Mouse (Mus musculus) thymus, postnatal 36 days (tissue): ENCODE measurements around the gene Tomm5.
"Not testable (repeated sequence)": the region's sequence is repeated elsewhere in the genome, so short reads cannot be mapped to it uniquely, and the experiment has no call there.

Experiments
- DNase-seq, 2 experiments: peaks; one replicate each; pipeline ENCODE4 v3.0.0; 2022; ENCODE audit warnings: mixed read lengths in 2 of 2

Tomm5 gene

GRCm38 (mm10) chr4:45107601-45108277 is at the start of gene Tomm5:
TSS of gene Tomm5 (minus strand) at chr4:45108114.
- peak; percentile 85 to 88 for DNase-seq

GRCm38 (mm10) chr4:45156433-45156832 is 48.5 kb upstream of the Tomm5 start:
- no peak for DNase-seq

DNA sequence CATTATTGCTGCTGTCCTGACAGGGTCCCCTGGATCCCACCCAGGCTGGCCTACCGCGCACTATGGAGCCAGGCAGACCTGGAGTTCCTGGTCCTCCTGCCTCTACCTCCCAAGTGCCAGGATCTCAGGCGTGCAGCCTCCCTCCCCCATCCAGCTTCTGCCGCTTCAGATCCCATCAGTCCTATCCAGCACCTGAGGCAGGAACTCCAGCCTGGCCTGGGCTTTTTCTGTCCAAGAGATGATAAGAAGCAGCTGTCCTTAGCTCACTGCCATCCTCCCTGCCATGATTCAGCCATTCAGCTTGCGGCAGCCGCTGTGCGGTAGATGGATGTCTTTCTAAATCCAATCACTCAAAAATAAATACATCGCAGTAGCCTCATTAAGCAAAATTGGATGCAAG is 35.1 kb upstream of the Tomm5 start:
- no peak for DNase-seq

DNA sequence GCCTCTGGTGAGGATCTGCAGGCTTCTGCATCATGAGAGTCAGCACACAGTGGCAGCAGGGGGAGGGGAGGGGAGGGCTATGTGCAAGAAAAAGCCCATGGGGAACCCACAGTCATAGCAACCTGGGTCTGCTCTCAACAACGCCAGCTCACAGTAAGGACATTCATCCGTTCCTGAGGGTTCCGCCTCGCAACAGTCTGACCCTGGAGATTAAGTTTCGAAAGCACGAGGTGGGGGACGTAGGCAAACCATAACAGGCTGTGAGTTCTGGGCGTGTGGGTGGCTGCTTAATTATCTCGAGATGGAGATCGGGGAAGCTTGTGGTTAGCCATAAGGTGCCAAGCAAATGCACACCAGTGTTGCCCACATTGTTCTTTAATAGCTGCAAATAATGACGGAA is 34.5 kb upstream of the Tomm5 start:
- no peak for DNase-seq

- DNase-seq, result no peak
These were observed 33.9 kb upstream of the Tomm5 start for GRCm38 (mm10) chr4:45141835-45142234.

DNA sequence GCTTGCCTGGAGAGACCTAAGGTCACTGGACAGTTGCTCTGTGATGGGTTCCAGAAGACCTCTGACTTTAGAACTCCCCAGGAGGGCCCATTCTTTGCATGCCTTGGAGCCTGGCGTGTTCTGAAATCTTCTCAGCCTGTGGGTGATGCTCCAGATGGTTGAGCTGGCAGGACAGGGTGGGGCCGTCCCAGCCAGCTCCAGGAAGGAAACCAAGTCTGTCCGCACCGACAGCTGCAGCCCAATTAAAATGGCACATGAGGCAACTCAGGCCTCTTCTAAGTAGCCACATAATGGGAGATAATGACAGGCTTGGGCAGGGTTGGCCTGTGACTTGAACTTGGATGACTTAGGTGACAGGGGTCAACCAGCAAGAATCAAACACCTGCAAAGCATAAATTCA is 29.7 kb upstream of the Tomm5 start:
- no peak for DNase-seq

GRCm38 (mm10) chr4:45134471-45134870 is 26.6 kb upstream of the Tomm5 start:
- no peak for DNase-seq

DNA sequence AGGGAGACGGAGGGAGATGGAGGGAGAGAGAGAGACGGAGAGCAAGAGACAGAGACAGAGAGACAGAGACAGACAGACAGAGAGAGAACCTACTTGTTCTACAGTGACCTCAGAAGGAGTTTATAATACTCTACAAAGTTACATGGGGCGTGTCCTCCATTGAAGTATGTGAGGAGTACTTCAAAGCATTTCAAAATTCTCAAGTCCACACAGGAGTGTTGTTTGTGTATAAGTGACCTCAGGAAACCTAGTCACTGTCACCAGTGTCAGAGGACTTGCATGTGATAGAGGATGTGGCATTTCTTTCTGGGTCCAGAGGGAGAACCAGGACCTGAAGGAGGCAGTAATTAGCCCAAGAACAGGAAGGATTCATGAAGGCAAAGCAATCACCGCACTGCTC is 23.1 kb upstream of the Tomm5 start:
- DNase-seq, result no peak

DNA sequence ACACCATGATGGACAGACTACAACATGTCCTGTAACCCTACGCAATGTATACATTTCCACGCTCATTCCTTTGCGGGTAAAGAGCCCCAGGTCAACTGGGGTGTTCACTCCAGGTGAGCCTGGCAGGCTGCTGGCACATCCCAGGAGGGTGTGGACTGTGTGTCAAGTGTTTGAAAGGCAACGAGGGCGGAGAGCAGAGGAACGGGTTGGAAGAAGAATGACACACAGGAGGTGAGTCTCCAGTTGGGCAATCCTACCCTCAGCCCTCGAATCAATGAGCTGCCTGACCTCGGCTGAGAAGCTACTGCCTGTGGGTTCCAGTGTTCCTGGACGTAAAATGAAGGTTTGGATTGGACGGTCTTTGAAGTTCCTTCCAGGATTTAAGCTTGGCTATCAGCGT is 13.4 kb upstream of the Tomm5 start:
- DNase-seq, result no peak

DNA sequence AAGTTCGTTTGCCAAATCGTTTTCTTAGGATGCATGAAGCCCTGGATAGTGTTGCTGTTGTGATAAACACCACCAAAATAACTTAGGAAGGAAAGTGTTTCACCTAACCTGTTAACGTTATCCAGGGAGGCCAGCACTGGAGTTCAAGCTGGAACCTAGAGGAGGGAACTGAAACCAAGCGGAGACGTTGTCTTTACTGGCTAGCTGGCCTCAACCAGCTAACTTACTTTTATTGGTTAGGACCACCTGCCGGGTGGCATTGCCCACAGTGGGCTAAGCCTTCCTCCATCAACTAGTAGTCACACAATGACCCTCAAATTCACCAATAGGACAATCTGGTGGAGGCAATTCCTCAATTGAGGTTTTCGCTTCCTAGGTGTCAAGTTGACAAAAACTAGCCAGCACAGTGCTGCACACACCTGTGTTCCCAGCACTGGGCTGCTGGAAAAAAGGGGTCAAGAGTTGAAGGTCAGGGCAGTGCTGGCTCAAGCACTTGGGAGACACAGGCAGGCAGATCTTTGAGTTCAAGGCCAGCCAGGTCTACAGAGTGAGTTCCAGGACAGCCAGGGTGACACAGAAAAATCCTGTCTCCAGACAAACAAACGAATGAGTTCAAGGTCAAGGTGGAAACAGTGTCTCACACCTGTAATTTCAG is 669 bp upstream of the Tomm5 start:
- no peak for DNase-seq

DNA sequence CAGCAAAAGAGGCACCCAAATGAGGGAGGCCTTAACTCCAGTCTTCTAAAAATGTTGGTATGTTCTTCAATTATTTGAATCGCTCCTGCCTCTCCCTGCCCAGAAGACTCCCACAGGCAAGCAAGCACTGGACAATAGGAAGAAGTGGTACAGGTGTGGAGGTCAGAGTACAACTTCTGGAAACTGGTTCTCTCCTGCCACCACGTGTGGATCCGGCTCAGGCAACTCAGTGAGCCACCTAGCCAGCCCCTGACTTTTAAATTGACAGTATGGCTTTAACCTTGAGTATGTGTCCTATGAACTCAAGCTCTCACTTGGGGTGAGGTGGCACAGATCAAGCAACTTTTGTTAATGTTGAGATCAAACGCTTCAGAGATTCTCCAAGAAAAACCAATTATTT is 848 bp downstream of the Tomm5 start:
- DNase-seq, result no peak

GRCm38 (mm10) chr4:45106409-45106808 is 1.5 kb downstream of the Tomm5 start:
- DNase-seq, result no peak

DNA sequence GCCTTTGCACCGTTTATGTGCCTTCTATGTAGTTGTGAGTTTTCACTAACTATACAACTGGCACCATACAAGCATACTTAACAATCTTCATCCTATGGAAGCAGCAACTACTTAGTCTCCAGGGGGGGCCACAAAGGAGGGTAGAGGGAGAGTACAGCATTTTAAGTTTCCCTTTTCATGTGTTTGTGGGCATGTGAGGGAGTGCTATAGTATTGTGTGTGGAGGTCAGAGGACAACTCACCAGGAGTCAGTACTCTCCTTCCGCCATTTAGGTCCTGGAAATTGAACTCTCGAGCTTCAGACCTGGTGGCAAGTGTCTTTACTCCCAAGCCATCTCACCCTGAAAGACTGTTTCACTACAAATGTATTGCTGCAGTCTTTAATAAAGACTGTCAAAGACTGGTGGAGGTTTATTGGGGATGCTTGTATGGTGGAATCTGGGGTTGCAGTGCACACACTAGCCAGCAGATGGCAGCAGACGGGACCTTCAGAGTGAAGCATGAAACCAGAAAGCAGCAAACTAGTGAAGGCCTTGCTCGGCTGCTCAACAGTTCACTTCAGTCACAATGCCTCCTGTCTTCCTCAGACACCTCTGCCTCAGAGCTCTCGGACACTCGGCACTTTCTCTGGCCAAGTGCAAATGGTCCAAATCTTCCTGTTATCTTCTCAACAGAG is 10.6 kb downstream of the Tomm5 start:
- peak; percentile 47 to 58 for DNase-seq

- DNase-seq, result no peak
These were observed 23.0 kb downstream of the Tomm5 start for GRCm38 (mm10) chr4:45084895-45085290.

- peak; percentile 87 to 89 for DNase-seq
These were observed 23.7 kb downstream of the Tomm5 start, which contains the start of gene Fbxo10 for GRCm38 (mm10) chr4:45084021-45084894. TSS of gene Fbxo10 (minus strand) at chr4:45084604.

DNA sequence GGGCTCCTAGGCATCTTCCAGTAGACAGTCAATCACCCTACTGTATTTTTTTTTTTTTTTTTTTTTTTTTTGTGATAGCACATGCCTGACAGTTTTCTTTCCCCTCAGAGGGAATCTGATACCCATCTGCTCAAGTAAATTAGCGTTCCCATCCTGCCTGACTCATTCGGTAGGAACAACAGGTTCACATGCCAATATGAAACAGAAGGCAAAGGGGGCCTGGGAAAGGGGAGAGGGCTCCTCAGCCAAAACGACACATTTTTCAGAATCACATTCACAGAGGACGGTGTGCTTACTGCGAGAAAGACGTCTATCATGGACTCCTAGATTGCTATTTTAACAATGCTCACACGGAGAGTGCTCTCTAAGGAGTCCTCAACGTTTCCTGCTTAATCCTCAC is 24.4 kb downstream of the Tomm5 start:
- no peak for DNase-seq

- DNase-seq, result no peak
These were observed 25.0 kb downstream of the Tomm5 start for GRCm38 (mm10) chr4:45082951-45083350.

GRCm38 (mm10) chr4:45081041-45081440 is 26.9 kb downstream of the Tomm5 start:
- DNase-seq, result not testable (repeated sequence)

GRCm38 (mm10) chr4:45073544-45073943 is 34.4 kb downstream of the Tomm5 start:
- no peak for DNase-seq

DNA sequence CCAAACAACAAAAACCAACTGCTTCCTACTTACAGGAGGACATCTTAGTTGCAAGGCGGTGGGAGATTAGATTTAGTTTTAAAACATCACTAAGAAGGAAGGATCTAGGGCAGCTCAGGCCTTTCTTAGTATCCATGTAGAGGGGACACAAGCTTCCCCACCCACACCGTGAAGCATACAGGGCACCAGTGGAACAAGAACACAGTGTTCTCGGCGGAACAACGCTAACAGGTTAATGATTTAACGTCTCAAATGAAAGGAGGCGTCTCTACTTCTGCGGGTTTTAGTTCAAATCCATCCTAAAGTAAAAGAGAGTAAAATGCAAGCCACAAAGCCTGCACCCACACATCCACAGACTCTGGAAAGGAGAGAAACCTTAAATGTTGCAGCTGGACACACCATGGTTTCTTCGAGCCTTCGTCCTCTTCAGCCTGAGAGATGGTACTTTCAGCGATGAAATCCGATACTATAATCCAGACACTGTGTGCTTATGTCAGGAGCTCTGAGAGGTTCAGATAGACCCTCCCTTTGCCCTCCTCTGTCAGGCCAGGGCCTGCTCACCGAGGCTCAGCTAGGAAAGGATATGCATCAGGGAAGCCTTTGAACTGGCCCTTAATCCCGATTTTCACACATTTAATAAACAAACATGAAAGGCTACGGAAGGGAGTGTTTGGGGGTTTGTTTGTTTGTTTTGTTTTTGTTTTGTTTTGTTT is 35.5 kb downstream of the Tomm5 start:
- DNase-seq, result no peak

DNA sequence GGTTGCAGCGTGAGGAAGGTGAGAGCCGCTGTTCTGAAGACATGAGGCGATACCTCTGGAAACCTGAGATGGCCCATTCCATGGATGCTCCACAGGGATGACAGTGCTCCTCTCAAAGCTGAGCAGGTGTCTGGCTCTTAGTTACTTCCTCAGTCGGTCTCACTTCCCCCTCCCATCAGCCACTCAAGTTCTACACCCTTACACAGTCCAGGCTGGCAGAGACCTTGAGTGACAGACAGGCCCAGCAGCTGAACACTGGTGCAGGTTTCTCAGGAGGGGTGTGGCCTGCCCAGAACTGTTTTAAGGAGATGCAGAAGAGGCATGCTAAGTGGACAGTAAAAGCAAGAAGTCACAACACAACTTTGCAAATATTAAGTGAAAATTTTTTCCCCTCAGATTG is 40.2 kb downstream of the Tomm5 start:
- DNase-seq, result no peak

- DNase-seq, result no peak
These were observed 41.7 kb downstream of the Tomm5 start for GRCm38 (mm10) chr4:45066036-45066730.
